Mouse (Mus musculus) layer of hippocampus, postnatal 25 days (tissue): ENCODE measurements around the gene Mtfp1. TPM values are rescaled to one million over a fixed set of nuclear protein-coding genes. Genes with fewer than 3 reads are reported as not detected.

ENCODE experiments used
- DNase-seq, 2 experiments: peaks; one replicate each; pipeline ENCODE4 v3.0.0; 2022; ENCODE audit warnings: mixed read lengths in 2 of 2, low spot score in 1 of 2; ENCODE audit errors: extremely low spot score in 1 of 2
- microRNA-seq, 2 experiments: library from miRNA; unstranded; fragments of <30 nt; microRNA quantifications; one replicate each; pipeline ENCODE4 v1.2.0; 2021
- total RNA-seq, 2 experiments: library from RNA; stranded (reverse); gene quantifications; 2 replicates each; pipeline ENCODE4 v1.2.3; 2021

The Mtfp1 gene
- total RNA-seq, 2 experiments from 2014 or later = 109 to 126 TPM

GRCm38 (mm10) chr11:4087267-4087666 lies 8.0 kb downstream of the Mtfp1 start:
- peak in 1 of 2 experiments; percentile 27 for DNase-seq

GRCm38 (mm10) chr11:4086246-4086645 lies 9.0 kb downstream of the Mtfp1 start:
- no peak for DNase-seq

- DNase-seq = peak in 1 of 2 experiments; percentile 61
These were observed 11.7 kb downstream of the Mtfp1 start for GRCm38 (mm10) chr11:4083316-4084078.

GRCm38 (mm10) chr11:4080219-4080618 lies 15.0 kb downstream of the Mtfp1 start:
- peak in 1 of 2 experiments; percentile 86 for DNase-seq

- no peak for DNase-seq
These were observed 16.8 kb downstream of the Mtfp1 start for GRCm38 (mm10) chr11:4078267-4078933.

GRCm38 (mm10) chr11:4076633-4077032 lies 18.6 kb downstream of the Mtfp1 start:
- DNase-seq = peak in 1 of 2 experiments; percentile 35

- DNase-seq = no peak
These were observed 25.6 kb downstream of the Mtfp1 start for GRCm38 (mm10) chr11:4069664-4070063.

- DNase-seq = no peak
These were observed 30.6 kb downstream of the Mtfp1 start, which contains the start of gene Sec14l3 for GRCm38 (mm10) chr11:4064627-4065122. TSS of gene Sec14l3 (plus strand) at chr11:4064841.

GRCm38 (mm10) chr11:4062981-4063380 lies 32.3 kb downstream of the Mtfp1 start:
- DNase-seq = no peak

- no peak for DNase-seq
These were observed 32.7 kb downstream of the Mtfp1 start for GRCm38 (mm10) chr11:4062523-4062922.

GRCm38 (mm10) chr11:4060866-4061575 lies 34.2 kb downstream of the Mtfp1 start:
- DNase-seq = no peak

- DNase-seq = peak; percentile 76 to 83
These were observed 41.7 kb downstream of the Mtfp1 start for GRCm38 (mm10) chr11:4053586-4053985.

GRCm38 (mm10) chr11:4048438-4048837 lies 46.8 kb downstream of the Mtfp1 start:
- no peak for DNase-seq

GRCm38 (mm10) chr11:4047766-4048165 lies 47.5 kb downstream of the Mtfp1 start:
- DNase-seq = no peak

- no peak for DNase-seq
These were observed 48.7 kb downstream of the Mtfp1 start for GRCm38 (mm10) chr11:4046526-4046925.

GRCm38 (mm10) chr11:4043081-4043480 lies 52.2 kb downstream of the Mtfp1 start:
- no peak for DNase-seq

Small RNA genes within 50 kb of the gene (microRNA-seq; reads per million reads assigned to microRNA genes)
- 1.1 to 3.6 reads per million in 2 experiments for gene Mir3060

Other genes starting within 250 kb of the Mtfp1 start
- 10 to 100 TPM; 76.4 to 77.6 TPM for gene Osbp2, start 231.5 kb downstream of the Mtfp1 start, total RNA-seq
- under 1 TPM; 0.62 to 0.63 TPM for gene 4921536K21Rik, start 200.3 kb downstream of the Mtfp1 start, total RNA-seq
- 10 to 100 TPM; 26.1 to 26.4 TPM for gene Dusp18, start 200.2 kb downstream of the Mtfp1 start, total RNA-seq
- 10 to 100 TPM; 16.8 to 18.0 TPM for gene Slc35e4, start 180.8 kb downstream of the Mtfp1 start, total RNA-seq
- gene Tcn2, start 163.3 kb downstream of the Mtfp1 start, total RNA-seq = 10 to 100 TPM; 19.0 to 19.2 TPM
- gene Pes1, start 131.5 kb downstream of the Mtfp1 start, total RNA-seq = 10 to 100 TPM; 41.8 to 46.5 TPM
- gene 4930556J24Rik, start 118.7 kb downstream of the Mtfp1 start, total RNA-seq = under 1 TPM in 1 of 2 experiments, not detected in 1; 0.22 TPM
- 10 to 100 TPM; 22.4 to 22.8 TPM for gene Gal3st1, start 111.8 kb downstream of the Mtfp1 start, total RNA-seq
- under 1 TPM; 0.17 to 0.19 TPM for gene Sec14l4, start 64.0 kb downstream of the Mtfp1 start, total RNA-seq
- gene Sec14l3, start 30.6 kb downstream of the Mtfp1 start, total RNA-seq = 1 to 10 TPM; 1.6 to 1.9 TPM
- 10 to 100 TPM; 57.2 to 59.4 TPM for gene Sec14l2, start 28.0 kb upstream of the Mtfp1 start, total RNA-seq
- 10 to 100 TPM; 31.1 to 31.2 TPM for gene Rnf215, start 39.8 kb upstream of the Mtfp1 start, total RNA-seq
- 10 to 100 TPM; 10.7 to 10.9 TPM for gene Ccdc157, start 64.8 kb upstream of the Mtfp1 start, total RNA-seq
- gene Sf3a1, start 64.9 kb upstream of the Mtfp1 start, total RNA-seq = 10 to 100 TPM; 68.8 to 69.2 TPM
- gene Tbc1d10a, start 91.3 kb upstream of the Mtfp1 start, total RNA-seq = 10 to 100 TPM; 29.2 to 32.7 TPM
- gene Castor1, start 122.8 kb upstream of the Mtfp1 start, total RNA-seq = 1 to 10 TPM; 6.0 to 6.1 TPM
- gene Osm, start 141.0 kb upstream of the Mtfp1 start, total RNA-seq = under 1 TPM in 1 of 2 experiments, not detected in 1; 0.12 TPM
- gene Lif, start 162.1 kb upstream of the Mtfp1 start, total RNA-seq = 1 to 10 TPM; 1.3 to 2.1 TPM